Mouse (Mus musculus): ENCODE measurements around the gene Asl. TPM values are rescaled to one million over a fixed set of nuclear protein-coding genes. Genes with fewer than 3 reads are reported as not detected.

The Asl gene
- total and polyA plus RNA-seq, 3 experiments, result 15.8 to 26.7 TPM; not detected in 1

DNA sequence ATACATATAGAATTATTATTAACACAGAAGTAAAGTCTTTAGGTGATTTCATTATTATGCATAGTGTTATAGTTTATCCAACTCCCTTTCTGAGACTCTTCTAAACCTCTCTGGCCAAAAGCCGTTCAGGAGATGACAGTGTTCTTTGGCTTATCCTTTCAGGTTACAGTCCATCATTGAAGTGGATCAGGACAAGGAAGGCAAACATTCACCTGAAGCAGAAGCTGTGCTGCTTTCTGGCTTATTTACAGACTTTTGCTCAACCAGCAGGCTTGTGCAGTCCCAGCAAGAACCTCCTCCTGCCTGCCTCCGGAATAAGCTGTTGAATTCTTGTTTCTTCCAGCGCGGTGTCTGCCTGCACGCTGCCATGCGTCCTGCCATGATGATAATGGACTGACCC lies 44.0 kb upstream of the Asl start, which contains the start of gene Tpst1:
Tpst1 (plus strand) TSS at position 301 of the 400 bp plus-strand sequence.
- Histone ChIP-seq H3K4me3 (ENCODE audit: control insufficient read depth in 1 of 2, insufficient read depth in 1 of 2, low read depth in 2 of 2, low read length in 2 of 2) (no peak within 1 kb of the TSS), H3K27ac (ENCODE audit: control insufficient read depth, low read depth, low read length) (no peak within 1 kb of the TSS), H3K27me3 (ENCODE audit: control insufficient read depth in 1 of 2, insufficient read depth in 2 of 2, low read length in 2 of 2) (no peaks in the 10 kb centered on the region), H3K9me3 (replicated peaks; ENCODE audit: insufficient read depth, low read length) (no peaks in the 10 kb centered on the region), H3K9ac (ENCODE audit: control insufficient read depth, low read depth, low read length, poor library complexity, severe bottlenecking) (no peak within 1 kb of the TSS), H3K4me1 (ENCODE audit: control insufficient read depth in 1 of 2, insufficient read depth in 2 of 2, low read length in 2 of 2) (peaks cover 0 to 7% of the 10 kb centered on the region in 2 experiments; a peak in 2 of 4 replicates), H3K36me3 (ENCODE audit: control insufficient read depth in 1 of 2, insufficient read depth in 2 of 2, low read length in 2 of 2) (peaks cover 0 to 2% of the 10 kb centered on the region in 2 experiments; a peak in 2 of 4 replicates), H3K79me2 (ENCODE audit: control insufficient read depth, insufficient read depth, low read length, poor library complexity) (no peaks in the 10 kb centered on the region)
- no peak for TF ChIP-seq TBP (IDR thresholded peaks at IDR 0.05; ENCODE audit: low read depth, low read length)
- no peak for TF ChIP-seq ETS1 (IDR thresholded peaks at IDR 0.05; ENCODE audit: low read depth, low read length)
- no peak for TF ChIP-seq POLR2AphosphoS5 (IDR thresholded peaks at IDR 0.05; ENCODE audit: borderline replicate concordance, low read depth, low read length)
- TF ChIP-seq E2F4 (IDR thresholded peaks at IDR 0.05; ENCODE audit: borderline replicate concordance, low read depth, low read length), result no peak
- no peak for TF ChIP-seq TAL1 (IDR thresholded peaks at IDR 0.05; ENCODE audit: low read length)
- TF ChIP-seq ELF1 (IDR thresholded peaks at IDR 0.05; ENCODE audit: low read depth, low read length), result no peak
- no peak for TF ChIP-seq MAX (IDR thresholded peaks at IDR 0.05; ENCODE audit: low read length)
- no peak for TF ChIP-seq NRF1 (IDR thresholded peaks at IDR 0.05; ENCODE audit: insufficient read depth, low read depth, low read length, poor library complexity, severe bottlenecking)
- no peak for DNase-seq (ENCODE audit: low read depth, low spot score)

DNA sequence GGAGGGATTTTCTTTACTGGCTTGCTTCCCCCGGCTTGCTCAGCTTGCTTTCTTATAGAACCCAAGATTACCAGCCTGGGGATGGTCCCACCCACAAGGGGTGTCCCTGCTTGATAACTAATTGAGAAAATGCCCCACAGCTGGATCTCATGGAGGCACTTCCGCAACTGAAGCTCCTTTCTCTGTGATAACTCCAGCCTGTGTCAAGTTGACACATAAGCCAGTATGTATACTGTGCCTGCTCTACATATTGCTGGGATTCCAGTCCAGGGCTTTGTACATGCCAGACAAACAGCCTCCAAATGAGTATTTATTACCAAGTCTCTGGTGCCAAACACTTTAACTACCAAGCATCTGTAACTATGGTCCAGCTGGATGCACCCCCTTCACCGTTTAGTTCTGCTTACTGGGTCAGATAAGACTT lies 38.8 kb upstream of the Asl start:
- H3K36me3 ChIP-seq (ENCODE audit: control insufficient read depth in 1 of 2, insufficient read depth in 2 of 2, low read length in 2 of 2), result peaks cover 0 to 5% of the 10 kb centered on the region in 2 experiments; a peak in 2 of 4 replicates
- peaks cover 2 to 7% of the 10 kb centered on the region in 2 experiments; a peak in 2 of 4 replicates for H3K4me1 ChIP-seq (ENCODE audit: control insufficient read depth in 1 of 2, insufficient read depth in 2 of 2, low read length in 2 of 2)
- peak overlapping the region; percentile 71; the same call in 1 of the 2 replicates for H3K9ac ChIP-seq (ENCODE audit: control insufficient read depth, low read depth, low read length, poor library complexity, severe bottlenecking)
- H3K79me2 ChIP-seq (ENCODE audit: control insufficient read depth, insufficient read depth, low read length, poor library complexity), result no peaks in the 10 kb centered on the region
- peak; percentile 86 for DNase-seq (ENCODE audit: low read depth, low spot score)
- H3K9me3 ChIP-seq (replicated peaks; ENCODE audit: insufficient read depth, low read length), result no peaks in the 10 kb centered on the region
- peak overlapping the region; percentile 84 for H3K27ac ChIP-seq (ENCODE audit: control insufficient read depth, low read depth, low read length)
- H3K4me3 ChIP-seq (ENCODE audit: control insufficient read depth in 1 of 2, insufficient read depth in 1 of 2, low read depth in 2 of 2, low read length in 2 of 2), result peak overlapping the region; percentile 57 to 60
- H3K27me3 ChIP-seq (ENCODE audit: control insufficient read depth in 1 of 2, insufficient read depth in 2 of 2, low read length in 2 of 2), result no peaks in the 10 kb centered on the region
- TF ChIP-seq POLR2AphosphoS5 (IDR thresholded peaks at IDR 0.05; ENCODE audit: borderline replicate concordance, low read depth, low read length), result no peak
- no peak for TF ChIP-seq ZC3H11A (IDR thresholded peaks at IDR 0.05; ENCODE audit: low read depth, low read length)
- peak in 1 of 2 experiments; percentile 50; a peak in 1 of 4 replicates for TF ChIP-seq POLR2A (IDR thresholded peaks at IDR 0.05; ENCODE audit: control insufficient read depth in 1 of 2, insufficient read depth in 1 of 2, low read depth in 1 of 2, low read length in 2 of 2, poor library complexity in 1 of 2)
- TF ChIP-seq HCFC1 (IDR thresholded peaks at IDR 0.05; ENCODE audit: low read depth, low read length), result 0 out of 2 replicates have a peak, but pooled peaks have one; percentile 25
- peak; percentile 58 for TF ChIP-seq GATA1 (IDR thresholded peaks at IDR 0.05; ENCODE audit: low read depth, low read length)
- TF ChIP-seq POLR2AphosphoS2 (IDR thresholded peaks at IDR 0.05; ENCODE audit: low read length), result no peak
- no peak for TF ChIP-seq ZKSCAN1 (IDR thresholded peaks at IDR 0.05; ENCODE audit: low read depth, low read length)
- TF ChIP-seq TCF12 (IDR thresholded peaks at IDR 0.05; ENCODE audit: low read depth, low read length), result peak; percentile 54
- no peak for TF ChIP-seq CHD1 (IDR thresholded peaks at IDR 0.05; ENCODE audit: low read depth, low read length)
- no peak for TF ChIP-seq MEF2A (IDR thresholded peaks at IDR 0.05; ENCODE audit: extremely low read depth, insufficient replicate concordance, low read depth, low read length, poor library complexity, severe bottlenecking)
- TF ChIP-seq TAL1 (IDR thresholded peaks at IDR 0.05; ENCODE audit: low read length), result peak; percentile 71
- peak; percentile 57 for TF ChIP-seq ETS1 (IDR thresholded peaks at IDR 0.05; ENCODE audit: low read depth, low read length)
- TF ChIP-seq SIN3A (IDR thresholded peaks at IDR 0.05; ENCODE audit: low read length), result peak; percentile 82
- TF ChIP-seq USF1 (IDR thresholded peaks at IDR 0.05; ENCODE audit: low read depth, low read length), result no peak
- no peak for TF ChIP-seq RAD21 (IDR thresholded peaks at IDR 0.05; ENCODE audit: low read depth, low read length)
- no peak for TF ChIP-seq NRF1 (IDR thresholded peaks at IDR 0.05; ENCODE audit: insufficient read depth, low read depth, low read length, poor library complexity, severe bottlenecking)
- TF ChIP-seq CTCF (IDR thresholded peaks at IDR 0.05 in 2 of 3, conservative IDR thresholded peaks at IDR 0.05 in 1 of 3; ENCODE audit: control insufficient read depth in 1 of 3, insufficient read depth in 1 of 3, low read depth in 2 of 3, low read length in 3 of 3, poor library complexity in 1 of 3, severe bottlenecking in 1 of 3), result no peak
- TF ChIP-seq JUND (IDR thresholded peaks at IDR 0.05; ENCODE audit: low read depth, low read length), result no peak
- TF ChIP-seq ELF1 (IDR thresholded peaks at IDR 0.05; ENCODE audit: low read depth, low read length), result peak; percentile 79
- no peak for TF ChIP-seq MYC (IDR thresholded peaks at IDR 0.05; ENCODE audit: low read depth, low read length)
- TF ChIP-seq MAZ (IDR thresholded peaks at IDR 0.05; ENCODE audit: low read depth, low read length), result no peak
- no peak for TF ChIP-seq UBTF (IDR thresholded peaks at IDR 0.05; ENCODE audit: borderline replicate concordance, insufficient read depth, low read depth, low read length)
- no peak; the same call in 1 of the 2 replicates for TF ChIP-seq RCOR1 (IDR thresholded peaks at IDR 0.05; ENCODE audit: low read depth, low read length)
- TF ChIP-seq TBP (IDR thresholded peaks at IDR 0.05; ENCODE audit: low read depth, low read length), result peak; percentile 44; the same call in 1 of the 2 replicates
- TF ChIP-seq GABPA (IDR thresholded peaks at IDR 0.05; ENCODE audit: low read depth, low read length), result no peak
- no peak for TF ChIP-seq E2F4 (IDR thresholded peaks at IDR 0.05; ENCODE audit: borderline replicate concordance, low read depth, low read length)
- TF ChIP-seq USF2 (IDR thresholded peaks at IDR 0.05; ENCODE audit: borderline replicate concordance in 1 of 2, insufficient read depth in 1 of 2, low read depth in 1 of 2, low read length in 2 of 2), result no peak
- TF ChIP-seq SMC3 (IDR thresholded peaks at IDR 0.05; ENCODE audit: low read depth, low read length), result 0 out of 2 replicates have a peak, but pooled peaks have one; percentile 10
